Mouse (Mus musculus) bone marrow macrophage, adult 2 months (primary cell): ENCODE measurements around the gene Anp32e.

ENCODE experiments used
- CTCF ChIP-seq: IDR thresholded peaks from 2 replicates; pipeline ENCODE4 v1.5.1; 2012; ENCODE audit warnings: low read depth, mild to moderate bottlenecking, low read length, moderate library complexity
- POLR2A ChIP-seq: IDR thresholded peaks from 2 replicates; pipeline ENCODE4 v1.6.1; 2012; ENCODE audit warnings: mild to moderate bottlenecking, low read depth, low read length, borderline replicate concordance

- TF ChIP-seq POLR2A (no peak), CTCF (no peak)
These were observed 26.3 kb downstream of the Anp32e start for GRCm38 (mm10) chr3:95955318-95955717.
